Mouse (Mus musculus) midbrain, embryonic 14.5 days (tissue): ENCODE data around the gene Fam161b. TPM values are rescaled to one million over a fixed set of nuclear protein-coding genes. Genes with fewer than 3 reads are reported as not detected.

ENCODE experiments used
- ATAC-seq: fragments of 200-750 bp; cut with Nextera tagmentation; 2 replicates; pipeline ENCODE4 v1.8.0; 2017; ENCODE audit warnings: moderate number of reproducible peaks, moderate library complexity; ENCODE audit not compliant: low FRiP score, low TSS enrichment
- DNase-seq: peaks from one replicate; pipeline ENCODE4 v3.0.0-alpha.2; 2015
- H3K27ac ChIP-seq: fragments of 300-500 bp; sonication (generic); replicated peaks from 2 replicates; pipeline ENCODE4 v1.5.1; 2014; ENCODE audit warnings: mild to moderate bottlenecking, low read depth, low read length, moderate library complexity
- H3K27me3 ChIP-seq: fragments of 300-500 bp; sonication (generic); 2 replicates; pipeline ENCODE4 v1.6.1; 2014; ENCODE audit warnings: low read length, control low read depth, mixed read lengths; ENCODE audit not compliant: control insufficient read depth, insufficient read depth
- H3K36me3 ChIP-seq: fragments of 300-500 bp; sonication (generic); 2 replicates; pipeline ENCODE4 v1.6.1; 2014; ENCODE audit warnings: low read length, control low read depth; ENCODE audit not compliant: control insufficient read depth, insufficient read depth
- H3K4me1 ChIP-seq: fragments of 300-500 bp; sonication (generic); 2 replicates; pipeline ENCODE4 v1.6.1; 2014; ENCODE audit warnings: mild to moderate bottlenecking, antibody characterized with exemption, low read length, control low read depth; ENCODE audit not compliant: control insufficient read depth, insufficient read depth
- H3K4me2 ChIP-seq: fragments of 300-500 bp; sonication (generic); 2 replicates; pipeline ENCODE4 v1.6.1; 2014; ENCODE audit warnings: mild to moderate bottlenecking, low read length, moderate library complexity
- H3K4me3 ChIP-seq: fragments of 300-500 bp; sonication (generic); replicated peaks from 2 replicates; pipeline ENCODE4 v1.5.1; 2014; ENCODE audit warnings: low read depth, low read length
- H3K9ac ChIP-seq: fragments of 300-500 bp; sonication (generic); replicated peaks from 2 replicates; pipeline ENCODE4 v1.6.1; 2014; ENCODE audit warnings: mild to moderate bottlenecking, low read length, moderate library complexity
- H3K9me3 ChIP-seq: fragments of 300-500 bp; sonication (generic); 2 replicates; pipeline ENCODE4 v1.6.1; 2016; ENCODE audit warnings: low read length, control low read depth, mixed read lengths; ENCODE audit not compliant: control insufficient read depth
- WGBS: fragments of 180-500 bp; shearing (Covaris S2); extraction: QIAGEN DNeasy Blood & Tissue Kit; methylation state at CpG from one replicate; pipeline ENCODE4 v1.1.7; 2014; 5-methylcytosine and 5-hydroxymethylcytosine counted together
- polyA plus RNA-seq: library from polyadenylated mRNA; unstranded; fragments of >200 nt; fragmentation: Nextera tagmentation; extraction: Ambion mirVana; gene quantifications from 2 replicates; pipeline ENCODE4 v1.2.1, GENCODE M21; 2014

The Fam161b gene
- polyA plus RNA-seq, 1 experiment from 2014 or later, result 15.9 TPM

DNA sequence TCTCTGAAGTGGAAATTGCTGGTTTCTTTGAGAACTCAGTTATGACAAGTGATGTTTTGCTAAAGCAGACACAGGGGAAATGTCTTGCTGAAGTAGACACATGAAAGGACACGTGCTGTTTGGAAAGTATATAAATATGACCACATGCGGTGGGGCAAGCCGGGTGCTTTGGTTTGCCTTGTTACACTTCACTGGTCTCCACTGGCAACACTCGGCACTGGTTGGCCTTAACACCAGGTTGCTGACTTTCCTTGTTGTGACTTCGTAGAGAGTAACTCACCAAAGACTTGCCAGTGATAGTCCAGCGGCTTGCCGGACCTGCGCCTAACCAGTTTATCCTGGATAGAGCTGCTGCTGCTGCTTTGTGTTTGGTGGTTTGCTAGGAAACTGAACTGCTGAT lies 26.5 kb upstream of the Fam161b start:
- no peak for ATAC-seq
- no peak overlapping the region for H3K4me3 ChIP-seq
- H3K9me3 ChIP-seq, result no peaks in the 10 kb centered on the region
- no peak for DNase-seq
- H3K36me3 ChIP-seq, result peaks cover 8% of the 10 kb centered on the region; the same call in 1 of the 2 replicates
- H3K9ac ChIP-seq, result no peak overlapping the region
- no peaks in the 10 kb centered on the region for H3K27me3 ChIP-seq
- H3K27ac ChIP-seq, result no peak overlapping the region
- H3K4me2 ChIP-seq, result no peak overlapping the region
- no peaks in the 10 kb centered on the region for H3K4me1 ChIP-seq
- WGBS, result 84% methylated on average over 8 of the region's 8 CpGs

DNA sequence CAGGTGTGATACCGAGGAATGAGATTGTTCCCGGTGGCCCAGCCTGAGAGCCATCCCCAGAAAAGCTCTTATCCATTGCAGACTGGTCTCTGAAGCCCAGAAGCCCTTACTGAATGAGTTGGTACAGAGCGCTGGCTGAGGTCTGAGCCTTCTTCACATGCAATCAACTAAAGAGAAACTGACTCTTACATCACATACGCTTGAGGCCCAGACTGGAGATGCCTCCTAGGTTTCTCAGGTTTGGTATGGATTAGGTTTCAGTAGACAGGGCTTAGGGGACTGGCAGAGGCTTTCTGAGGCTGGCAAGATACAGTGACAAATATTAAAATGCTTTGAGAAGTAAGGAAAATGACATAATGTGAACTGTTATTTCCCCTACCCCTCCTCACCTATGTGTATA lies 23.8 kb upstream of the Fam161b start:
- ATAC-seq, result no peak
- 94% methylated on average over 4 of the region's 4 CpGs for WGBS
- H3K9ac ChIP-seq, result no peak overlapping the region

DNA sequence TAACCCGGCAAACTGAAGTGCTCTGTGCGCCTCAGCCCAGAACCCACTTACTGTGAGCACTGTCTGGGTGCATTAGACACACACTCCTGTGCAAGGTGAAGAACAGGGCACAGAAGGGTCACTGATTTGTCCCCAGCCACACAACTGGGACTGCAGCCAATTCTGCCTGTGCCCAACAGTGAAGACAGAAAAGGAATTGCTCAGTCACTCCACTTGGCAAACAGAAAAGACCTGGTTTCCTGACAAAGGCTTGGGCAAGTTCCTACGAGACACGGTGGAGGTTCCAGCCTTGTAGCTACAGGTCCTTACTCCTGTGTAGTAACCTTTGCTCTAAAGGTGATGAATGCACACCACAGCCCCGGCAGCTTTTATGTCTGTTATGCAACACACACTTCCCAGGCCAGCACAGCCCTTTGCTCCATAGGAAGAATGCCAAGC lies 23.0 kb upstream of the Fam161b start:
- DNase-seq, result no peak
- no peaks in the 10 kb centered on the region for H3K4me1 ChIP-seq
- H3K4me3 ChIP-seq, result no peak overlapping the region
- no peaks in the 10 kb centered on the region for H3K9me3 ChIP-seq
- ATAC-seq, result no peak
- peaks cover 8% of the 10 kb centered on the region; the same call in 1 of the 2 replicates for H3K36me3 ChIP-seq
- 88% methylated on average over 5 of the region's 5 CpGs for WGBS
- H3K27ac ChIP-seq, result no peak overlapping the region
- H3K9ac ChIP-seq, result no peak overlapping the region
- H3K4me2 ChIP-seq, result no peak overlapping the region
- no peaks in the 10 kb centered on the region for H3K27me3 ChIP-seq

More for the DNA sequence above, 23.8 kb upstream of the Fam161b start:
- Histone ChIP-seq H3K9me3 (no peaks in the 10 kb centered on the region), H3K4me2 (no peak overlapping the region), H3K4me1 (no peaks in the 10 kb centered on the region), H3K27ac (no peak overlapping the region), H3K36me3 (peaks cover 8% of the 10 kb centered on the region; the same call in 1 of the 2 replicates), H3K4me3 (no peak overlapping the region), H3K27me3 (no peaks in the 10 kb centered on the region)
- no peak for DNase-seq

DNA sequence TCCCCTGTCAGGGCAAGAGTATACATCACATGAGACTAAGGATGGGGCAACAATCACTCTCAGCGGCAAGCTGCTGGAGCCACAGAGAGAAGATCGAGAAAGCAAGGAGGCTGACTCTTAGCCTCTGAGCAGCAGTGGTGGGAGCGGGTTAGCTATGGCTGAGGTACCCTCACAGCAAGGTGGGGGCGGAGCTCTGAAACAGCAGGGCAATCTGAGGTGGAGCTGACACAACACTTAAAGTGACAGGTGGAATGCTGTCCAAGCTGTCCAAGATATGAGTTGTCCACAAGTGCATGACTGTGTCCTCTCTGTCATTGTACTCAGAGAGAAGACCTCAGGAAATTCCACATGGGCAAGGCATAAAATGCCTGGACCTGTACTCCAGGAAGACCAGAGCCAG lies 20.7 kb upstream of the Fam161b start:
- Histone ChIP-seq H3K4me2 (no peak overlapping the region), H3K9ac (no peak overlapping the region), H3K9me3 (no peaks in the 10 kb centered on the region), H3K27ac (no peak overlapping the region), H3K36me3 (peaks cover 11% of the 10 kb centered on the region), H3K4me1 (no peaks in the 10 kb centered on the region), H3K4me3 (no peak overlapping the region), H3K27me3 (no peaks in the 10 kb centered on the region)
- 88% methylated on average over 4 of the region's 4 CpGs for WGBS
- ATAC-seq (no peak), DNase-seq (no peak)

- Histone ChIP-seq H3K4me1 (no peaks in the 10 kb centered on the region), H3K9me3 (no peaks in the 10 kb centered on the region), H3K27ac (no peak overlapping the region), H3K36me3 (peaks cover 59% of the 10 kb centered on the region), H3K9ac (no peak overlapping the region), H3K4me2 (no peak overlapping the region), H3K4me3 (no peak overlapping the region), H3K27me3 (no peaks in the 10 kb centered on the region)
- ATAC-seq (no peak), DNase-seq (no peak)
- 92% methylated on average over 6 of the region's 6 CpGs for WGBS
Observed at GRCm38 (mm10) chr12:84373831-84374481, 12.3 kb upstream of the Fam161b start.

- no peaks in the 10 kb centered on the region for H3K4me1 ChIP-seq
- DNase-seq (no peak), ATAC-seq (no peak)
- H3K27ac ChIP-seq, result no peak overlapping the region
- peaks cover 75% of the 10 kb centered on the region for H3K36me3 ChIP-seq
- no peaks in the 10 kb centered on the region for H3K9me3 ChIP-seq
- WGBS, result 93% methylated on average over 5 of the region's 5 CpGs
- H3K27me3 ChIP-seq, result no peaks in the 10 kb centered on the region
- H3K4me2 ChIP-seq, result no peak overlapping the region
- no peak overlapping the region for H3K4me3 ChIP-seq
- no peak overlapping the region for H3K9ac ChIP-seq
Observed at GRCm38 (mm10) chr12:84371647-84372046, 10.0 kb upstream of the Fam161b start.

GRCm38 (mm10) chr12:84366971-84367370 lies 5.3 kb upstream of the Fam161b start:
- peaks cover 9% of the 10 kb centered on the region for H3K4me1 ChIP-seq
- DNase-seq (no peak), ATAC-seq (no peak)
- no peaks in the 10 kb centered on the region for H3K27me3 ChIP-seq
- H3K36me3 ChIP-seq, result peaks cover 49% of the 10 kb centered on the region
- H3K27ac ChIP-seq, result no peak overlapping the region
- H3K4me3 ChIP-seq, result no peak overlapping the region
- no peaks in the 10 kb centered on the region for H3K9me3 ChIP-seq
- H3K4me2 ChIP-seq, result no peak overlapping the region
- WGBS, result 67% methylated on average over 9 of the region's 9 CpGs
- no peak overlapping the region for H3K9ac ChIP-seq

- Histone ChIP-seq H3K27me3 (no peaks in the 10 kb centered on the region), H3K4me2 (no peak overlapping the region), H3K36me3 (peaks cover 31% of the 10 kb centered on the region), H3K4me1 (peaks cover 15% of the 10 kb centered on the region), H3K9ac (no peak overlapping the region), H3K4me3 (no peak overlapping the region), H3K27ac (no peak overlapping the region), H3K9me3 (no peaks in the 10 kb centered on the region)
- 97% methylated on average over 6 of the region's 6 CpGs for WGBS
- ATAC-seq (no peak), DNase-seq (no peak)
Observed at GRCm38 (mm10) chr12:84365137-84365536, 3.5 kb upstream of the Fam161b start.

DNA sequence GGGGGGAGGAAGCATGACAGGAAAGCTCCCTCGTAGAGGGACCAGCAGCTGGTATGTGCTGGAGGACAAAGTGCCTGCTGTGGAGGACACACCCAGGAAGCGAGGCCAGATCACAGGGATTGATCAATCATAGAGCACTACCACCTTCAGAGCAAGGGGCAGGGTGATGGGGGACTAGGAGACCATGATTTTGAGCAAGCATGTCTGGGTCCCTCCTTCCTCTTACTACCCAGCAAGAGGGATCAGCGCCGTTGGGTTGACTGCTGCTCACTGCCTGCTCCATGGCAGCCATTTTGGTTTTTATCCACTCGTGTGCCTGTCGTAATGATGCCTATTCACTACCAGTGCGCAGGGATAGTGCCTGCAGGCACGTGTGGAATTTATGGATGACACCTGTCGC lies 2.7 kb upstream of the Fam161b start:
- 91% methylated on average over 9 of the region's 9 CpGs for WGBS

More for the DNA sequence above, 2.7 kb upstream of the Fam161b start:
- Histone ChIP-seq H3K36me3 (peaks cover 26% of the 10 kb centered on the region), H3K9ac (no peak overlapping the region), H3K27me3 (no peaks in the 10 kb centered on the region), H3K27ac (no peak overlapping the region), H3K4me3 (no peak overlapping the region), H3K4me2 (no peak overlapping the region), H3K9me3 (no peaks in the 10 kb centered on the region), H3K4me1 (peaks cover 15% of the 10 kb centered on the region)
- DNase-seq (no peak), ATAC-seq (no peak)
